Mouse (Mus musculus) kidney, postnatal 10 days (tissue): ENCODE data around the gene Sept3.
A peak's percentile ranks its signal among the peaks of the same experiment; 100 is the strongest.

Experiments
- DNase-seq: peaks from one replicate; pipeline ENCODE4 v3.0.0; 2021; ENCODE audit warnings: mixed read lengths

Gene Sept3

GRCm38 (mm10) chr15:82341036-82341501, 66.4 kb downstream of the Sept3 start:
- peak; percentile 78 for DNase-seq

- DNase-seq = no peak
Observed at GRCm38 (mm10) chr15:82341675-82342542, 67.2 kb downstream of the Sept3 start.

- no peak for DNase-seq
Observed at GRCm38 (mm10) chr15:82342543-82342935, 67.8 kb downstream of the Sept3 start.

GRCm38 (mm10) chr15:82343368-82344287, 68.9 kb downstream of the Sept3 start:
- DNase-seq = peak; percentile 63
